Mouse (Mus musculus): ENCODE data around the gene Skap1. TPM values are rescaled to one million over a fixed set of nuclear protein-coding genes. Genes with fewer than 3 reads are reported as not detected.

The Skap1 gene
- polyA plus RNA-seq, 1 experiment from 2014 or later: 0.46 TPM

DNA sequence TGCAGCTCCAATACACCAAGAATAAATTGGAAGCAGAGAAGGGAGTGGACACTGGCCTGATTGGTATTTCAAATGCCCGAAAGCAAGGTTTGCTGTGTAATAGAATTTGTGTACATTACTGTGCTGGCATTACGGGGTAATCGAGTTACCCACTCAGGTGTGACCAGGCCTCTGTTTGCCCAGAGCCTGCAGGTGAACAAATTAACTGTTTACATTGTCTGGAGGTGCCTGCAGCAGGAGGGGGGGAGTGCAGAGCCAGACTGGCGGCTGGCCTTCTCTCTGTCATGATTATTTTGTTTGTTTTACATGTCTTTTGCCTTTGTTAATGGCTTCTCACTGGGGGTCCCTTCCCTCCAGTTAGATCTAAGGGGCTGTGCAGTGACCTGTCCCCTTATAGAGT is 268.3 kb downstream of the Skap1 start:
- Histone ChIP-seq H3K27me3 (replicated peaks; ENCODE audit: low read depth, poor library complexity, severe bottlenecking) (peaks cover 26% of the 10 kb centered on the region), H3K9me3 (no peaks in the 10 kb centered on the region), H3K27ac (replicated peaks) (no peak overlapping the region), H3K4me1 (peaks cover 19% of the 10 kb centered on the region), H3K4me3 (no peak overlapping the region), H3K36me3 (replicated peaks) (no peaks in the 10 kb centered on the region)
- WGBS: 40% methylated on average over 4 of the region's 4 CpGs
- DNase-seq (ENCODE audit: low spot score): no peak

DNA sequence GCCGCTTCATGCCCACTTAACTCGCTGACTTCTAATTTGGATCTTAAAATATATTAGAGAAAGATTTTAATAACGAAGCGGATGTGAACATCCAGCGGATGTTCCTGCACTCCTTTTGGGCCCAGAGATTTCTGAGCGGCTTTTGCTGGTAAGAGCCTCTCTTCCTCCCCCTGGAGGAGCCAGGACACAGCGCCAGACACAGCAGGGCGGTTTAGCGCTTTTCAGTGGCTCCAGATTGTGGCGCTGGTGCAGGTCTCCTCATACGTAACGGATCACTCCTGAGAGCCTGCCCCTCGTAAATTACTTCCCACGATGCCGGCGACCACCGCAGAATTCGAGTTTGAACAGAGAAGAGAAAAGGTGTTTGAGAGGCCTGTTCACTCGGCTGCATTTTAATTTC is 271.5 kb downstream of the Skap1 start:
- Histone ChIP-seq H3K4me3 (peak overlapping the region; percentile 49), H3K36me3 (replicated peaks) (no peaks in the 10 kb centered on the region), H3K27me3 (replicated peaks; ENCODE audit: low read depth, poor library complexity, severe bottlenecking) (peaks cover 44% of the 10 kb centered on the region), H3K9me3 (no peaks in the 10 kb centered on the region), H3K27ac (replicated peaks) (0 out of 2 replicates have a peak overlapping the region, but pooled peaks have one; percentile 35), H3K4me1 (peaks cover 35% of the 10 kb centered on the region)
- WGBS: 2% methylated on average over 19 of the region's 19 CpGs
- peak; percentile 82 for DNase-seq (ENCODE audit: low spot score)

DNA sequence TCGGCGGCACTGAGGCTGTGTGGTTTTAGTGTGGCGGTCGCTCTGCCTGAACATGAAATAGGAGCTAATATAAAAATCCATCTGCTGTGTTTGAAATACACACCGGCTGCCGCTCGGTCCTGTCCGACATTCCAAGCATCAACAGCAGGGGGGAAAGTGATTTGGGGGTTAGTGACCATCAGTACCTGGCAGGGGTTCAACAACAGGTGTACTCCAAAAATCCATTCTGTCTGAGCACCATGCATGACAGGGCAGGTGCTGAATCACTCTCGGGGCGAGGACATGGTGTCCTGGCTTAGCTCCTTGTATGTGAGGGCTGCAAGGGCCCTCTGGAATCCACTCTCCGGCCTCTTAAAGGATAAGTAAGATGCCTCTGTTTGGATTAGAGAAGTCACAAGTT is 272.0 kb downstream of the Skap1 start:
- H3K36me3 ChIP-seq (replicated peaks): no peaks in the 10 kb centered on the region
- no peak overlapping the region for H3K27ac ChIP-seq (replicated peaks)
- WGBS: 21% methylated on average over 11 of the region's 11 CpGs
- H3K4me1 ChIP-seq: peaks cover 39% of the 10 kb centered on the region
- DNase-seq (ENCODE audit: low spot score): no peak
- H3K4me3 ChIP-seq: peak overlapping the region; percentile 49
- H3K9me3 ChIP-seq: no peaks in the 10 kb centered on the region
- peaks cover 49% of the 10 kb centered on the region for H3K27me3 ChIP-seq (replicated peaks; ENCODE audit: low read depth, poor library complexity, severe bottlenecking)

DNA sequence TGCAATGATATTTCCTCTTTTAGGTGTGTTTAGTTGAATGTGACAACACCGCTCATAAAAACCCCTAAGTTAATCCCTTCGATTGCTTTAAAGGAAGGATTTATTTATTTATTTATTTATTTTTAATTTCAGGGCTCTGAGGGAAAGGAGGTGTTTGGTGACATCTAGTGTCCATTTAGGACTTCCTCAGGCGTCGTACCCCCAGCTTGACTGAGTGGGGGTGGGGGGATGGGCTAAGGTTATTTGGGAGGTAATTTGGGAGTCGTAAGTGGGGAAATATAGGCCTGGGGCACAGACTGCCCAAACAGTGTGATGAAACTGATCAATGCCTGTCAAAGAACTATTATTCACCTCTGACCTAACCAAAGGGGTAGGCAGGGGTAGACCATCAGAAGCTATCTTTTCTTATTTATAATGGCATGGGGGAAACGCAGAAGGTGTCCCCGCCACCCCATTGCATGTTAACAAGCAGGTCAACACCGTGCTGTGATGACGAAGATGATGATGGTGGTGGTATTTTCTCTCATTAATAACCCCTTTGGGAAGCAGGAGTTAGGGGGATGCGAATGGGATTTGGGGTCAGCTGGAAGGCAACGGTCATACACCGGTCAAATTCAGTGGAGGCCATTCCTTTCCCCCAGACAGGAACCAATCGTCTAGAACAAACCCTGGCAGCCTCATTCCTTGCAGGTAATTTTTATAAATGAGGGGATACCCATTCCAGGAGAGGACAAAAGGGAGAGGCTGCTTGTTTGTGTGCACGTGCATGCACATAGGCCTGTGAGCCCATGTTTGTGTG is 273.5 kb downstream of the Skap1 start:
- Histone ChIP-seq H3K4me3 (no peak overlapping the region), H3K9me3 (no peaks in the 10 kb centered on the region), H3K4me1 (peaks cover 48% of the 10 kb centered on the region), H3K36me3 (replicated peaks) (no peaks in the 10 kb centered on the region), H3K27ac (replicated peaks) (no peak overlapping the region), H3K27me3 (replicated peaks; ENCODE audit: low read depth, poor library complexity, severe bottlenecking) (peaks cover 60% of the 10 kb centered on the region)
- DNase-seq (ENCODE audit: low spot score): no peak
- WGBS: 73% methylated on average over 14 of the region's 14 CpGs

DNA sequence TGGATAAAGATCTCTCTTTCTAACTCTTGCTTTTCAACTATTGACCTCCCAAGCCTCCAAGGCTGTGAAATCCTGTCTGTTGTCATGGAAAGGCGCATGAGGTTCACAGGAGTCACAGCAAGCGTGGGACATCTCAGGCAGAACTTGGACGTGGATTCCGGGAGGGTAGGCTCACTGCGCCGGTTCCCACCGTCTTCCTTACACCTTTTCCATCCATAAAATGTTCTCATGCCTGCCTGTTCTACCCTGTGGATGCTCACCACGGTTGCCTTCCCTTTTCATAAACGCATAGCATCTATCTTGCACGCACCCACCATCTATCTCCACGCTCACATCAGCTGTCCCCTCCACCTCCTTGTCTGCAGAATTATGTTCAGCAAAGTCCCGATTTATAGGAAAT is 276.4 kb downstream of the Skap1 start:
- no peaks in the 10 kb centered on the region for H3K9me3 ChIP-seq
- H3K27ac ChIP-seq (replicated peaks): no peak overlapping the region
- 76% methylated on average over 12 of the region's 12 CpGs for WGBS
- H3K27me3 ChIP-seq (replicated peaks; ENCODE audit: low read depth, poor library complexity, severe bottlenecking): peaks cover 67% of the 10 kb centered on the region
- no peaks in the 10 kb centered on the region for H3K36me3 ChIP-seq (replicated peaks)
- H3K4me1 ChIP-seq: peaks cover 49% of the 10 kb centered on the region
- H3K4me3 ChIP-seq: no peak overlapping the region
- DNase-seq (ENCODE audit: low spot score): no peak

DNA sequence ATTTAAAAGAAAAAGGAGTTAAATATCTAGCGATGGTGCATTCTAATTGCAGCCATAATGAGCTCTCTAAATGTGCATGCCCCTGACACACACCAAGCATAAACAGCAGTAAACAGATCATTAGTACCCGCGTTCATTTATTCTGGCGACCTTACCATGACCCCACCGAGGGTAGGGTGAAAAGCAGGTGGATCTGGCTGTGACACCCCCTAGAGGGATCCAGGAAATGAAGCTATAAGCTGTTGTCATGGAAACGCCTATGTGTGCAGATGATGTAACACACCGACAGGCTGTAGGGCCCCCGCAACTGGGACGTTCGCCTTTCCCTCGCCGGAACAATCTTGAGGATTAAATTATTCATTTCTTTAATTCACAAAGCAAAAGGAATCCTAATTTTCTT is 277.6 kb downstream of the Skap1 start:
- H3K27me3 ChIP-seq (replicated peaks; ENCODE audit: low read depth, poor library complexity, severe bottlenecking): peaks cover 57% of the 10 kb centered on the region
- no peak for DNase-seq (ENCODE audit: low spot score)
- WGBS: 33% methylated on average over 12 of the region's 12 CpGs
- no peak overlapping the region for H3K27ac ChIP-seq (replicated peaks)
- no peak overlapping the region for H3K4me3 ChIP-seq
- H3K36me3 ChIP-seq (replicated peaks): no peaks in the 10 kb centered on the region
- no peaks in the 10 kb centered on the region for H3K9me3 ChIP-seq
- peaks cover 40% of the 10 kb centered on the region for H3K4me1 ChIP-seq

DNA sequence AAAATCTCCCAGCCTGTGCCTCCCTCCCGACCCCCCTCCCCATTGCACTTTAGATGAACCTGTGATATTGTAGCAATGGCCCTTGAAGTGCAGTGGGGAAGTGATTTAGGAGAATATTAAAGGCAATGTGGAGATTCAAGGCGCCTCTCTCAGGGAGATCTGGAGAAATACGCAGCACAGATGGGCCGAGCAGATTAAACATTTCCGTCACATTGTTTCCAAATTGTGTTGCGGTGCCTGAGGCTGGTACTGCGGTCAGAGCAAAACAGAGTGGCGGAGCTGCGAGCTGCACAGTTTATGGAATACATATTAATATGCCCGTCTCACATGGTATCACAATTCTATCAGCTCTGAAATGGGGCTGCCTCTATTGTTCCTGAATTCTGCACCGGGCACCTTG is 278.6 kb downstream of the Skap1 start:
- Histone ChIP-seq H3K36me3 (replicated peaks) (no peaks in the 10 kb centered on the region), H3K4me3 (no peak overlapping the region), H3K4me1 (peaks cover 42% of the 10 kb centered on the region), H3K27ac (replicated peaks) (no peak overlapping the region), H3K27me3 (replicated peaks; ENCODE audit: low read depth, poor library complexity, severe bottlenecking) (peaks cover 53% of the 10 kb centered on the region), H3K9me3 (no peaks in the 10 kb centered on the region)
- WGBS: 79% methylated on average over 11 of the region's 11 CpGs
- no peak for DNase-seq (ENCODE audit: low spot score)

DNA sequence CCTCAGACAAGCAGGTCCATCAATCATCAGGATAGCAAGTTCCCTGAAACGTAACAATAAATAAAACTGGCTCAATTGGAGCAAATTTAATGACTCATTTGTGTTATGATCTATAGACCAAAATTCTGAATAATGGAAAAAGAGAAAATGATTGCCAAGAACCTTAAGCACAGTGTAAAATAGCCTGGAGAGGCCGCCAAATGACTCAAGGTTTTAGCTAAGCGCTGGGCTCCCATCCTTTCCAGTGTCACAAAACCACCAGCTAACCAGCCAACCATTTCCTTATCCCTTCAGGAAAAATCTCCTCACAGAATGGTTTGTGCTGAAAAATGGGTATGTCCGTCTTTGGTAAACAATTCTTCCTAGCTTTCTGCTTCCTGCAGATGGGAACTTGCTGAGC is 279.5 kb downstream of the Skap1 start:
- Histone ChIP-seq H3K27me3 (replicated peaks; ENCODE audit: low read depth, poor library complexity, severe bottlenecking) (peaks cover 44% of the 10 kb centered on the region), H3K4me1 (peaks cover 38% of the 10 kb centered on the region)
- WGBS: 85% methylated on average over 4 of the region's 4 CpGs

DNA sequence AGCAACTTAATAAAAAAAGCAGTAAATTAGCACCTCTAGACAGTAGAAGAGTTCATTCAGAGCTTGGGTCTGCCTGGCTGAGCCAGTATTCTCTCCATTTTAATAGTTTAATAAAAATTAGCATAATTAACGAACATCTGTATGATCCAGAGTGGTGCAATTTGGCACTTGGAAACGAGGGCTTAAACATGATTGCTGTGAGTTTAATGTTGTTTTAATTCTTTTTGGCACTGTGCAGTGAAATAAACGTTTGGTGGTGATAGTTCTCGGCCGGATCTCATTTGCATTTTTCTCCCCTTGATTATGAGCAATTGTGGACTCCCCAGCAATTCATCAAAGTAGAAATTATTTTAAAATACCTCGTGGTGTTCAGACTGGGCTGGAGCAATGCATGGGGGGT is 282.3 kb downstream of the Skap1 start:
- DNase-seq (ENCODE audit: low spot score): no peak
- no peaks in the 10 kb centered on the region for H3K9me3 ChIP-seq
- H3K4me3 ChIP-seq: no peak overlapping the region
- H3K27ac ChIP-seq (replicated peaks): no peak overlapping the region
- H3K27me3 ChIP-seq (replicated peaks; ENCODE audit: low read depth, poor library complexity, severe bottlenecking): peaks cover 32% of the 10 kb centered on the region
- 72% methylated on average over 6 of the region's 6 CpGs for WGBS
- H3K36me3 ChIP-seq (replicated peaks): no peaks in the 10 kb centered on the region
- peaks cover 22% of the 10 kb centered on the region for H3K4me1 ChIP-seq

More for the DNA sequence above, 279.5 kb downstream of the Skap1 start:
- no peak for DNase-seq (ENCODE audit: low spot score)
- Histone ChIP-seq H3K36me3 (replicated peaks) (no peaks in the 10 kb centered on the region), H3K4me3 (no peak overlapping the region), H3K27ac (replicated peaks) (no peak overlapping the region), H3K9me3 (no peaks in the 10 kb centered on the region)

DNA sequence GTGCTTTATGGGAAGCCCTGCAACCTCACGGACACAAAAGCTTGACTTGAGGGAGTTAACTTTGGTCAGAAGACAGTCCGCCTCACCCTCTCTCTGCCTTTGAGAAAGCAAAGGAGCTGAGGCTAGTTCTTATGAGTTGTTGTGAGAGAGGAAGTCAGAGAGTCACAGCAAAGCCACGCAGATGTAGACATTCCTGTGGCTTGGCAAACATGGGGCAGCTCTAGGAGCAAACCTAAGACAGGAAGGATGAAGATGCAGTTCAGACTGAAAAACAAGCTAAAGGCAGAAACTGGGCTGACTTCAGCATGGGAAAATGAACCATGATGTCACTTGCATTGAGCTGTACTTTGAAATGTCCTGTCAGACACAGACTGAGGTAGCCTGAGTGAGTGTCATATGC is 283.2 kb downstream of the Skap1 start:
- Histone ChIP-seq H3K4me1 (peaks cover 13% of the 10 kb centered on the region), H3K27me3 (replicated peaks; ENCODE audit: low read depth, poor library complexity, severe bottlenecking) (peaks cover 23% of the 10 kb centered on the region), H3K27ac (replicated peaks) (no peak overlapping the region), H3K4me3 (no peak overlapping the region), H3K36me3 (replicated peaks) (no peaks in the 10 kb centered on the region), H3K9me3 (no peaks in the 10 kb centered on the region)
- no peak for DNase-seq (ENCODE audit: low spot score)
- WGBS: 50% methylated on average over 3 of the region's 3 CpGs

DNA sequence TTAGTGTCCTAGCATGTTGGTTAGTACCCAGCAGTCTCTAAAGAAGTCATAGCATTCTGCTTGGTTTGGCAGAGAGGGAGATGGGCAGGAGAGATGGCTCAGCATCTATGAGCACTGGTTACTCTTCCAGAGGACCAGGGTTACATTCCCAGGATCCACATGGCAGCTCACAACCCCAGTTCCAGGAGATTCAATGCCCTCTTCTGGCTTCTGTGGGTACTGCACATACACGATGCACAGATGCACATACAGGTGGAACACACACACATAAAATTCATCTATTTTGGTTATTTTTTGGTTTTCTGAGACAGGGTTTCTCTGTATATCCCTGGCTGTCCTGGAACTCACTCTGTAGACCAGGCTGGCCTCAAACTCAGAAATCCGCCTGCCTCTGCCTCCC is 290.9 kb downstream of the Skap1 start:
- H3K27me3 ChIP-seq (replicated peaks; ENCODE audit: low read depth, poor library complexity, severe bottlenecking): no peaks in the 10 kb centered on the region
- H3K4me3 ChIP-seq: no peak overlapping the region
- WGBS: 97% methylated on average over 2 of the region's 2 CpGs
- no peak for DNase-seq (ENCODE audit: low spot score)
- H3K9me3 ChIP-seq: 0 out of 2 replicates have a peak, but pooled peaks cover 3% of the 10 kb centered on the region
- no peaks in the 10 kb centered on the region for H3K36me3 ChIP-seq (replicated peaks)
- no peak overlapping the region for H3K27ac ChIP-seq (replicated peaks)
- H3K4me1 ChIP-seq: no peaks in the 10 kb centered on the region

DNA sequence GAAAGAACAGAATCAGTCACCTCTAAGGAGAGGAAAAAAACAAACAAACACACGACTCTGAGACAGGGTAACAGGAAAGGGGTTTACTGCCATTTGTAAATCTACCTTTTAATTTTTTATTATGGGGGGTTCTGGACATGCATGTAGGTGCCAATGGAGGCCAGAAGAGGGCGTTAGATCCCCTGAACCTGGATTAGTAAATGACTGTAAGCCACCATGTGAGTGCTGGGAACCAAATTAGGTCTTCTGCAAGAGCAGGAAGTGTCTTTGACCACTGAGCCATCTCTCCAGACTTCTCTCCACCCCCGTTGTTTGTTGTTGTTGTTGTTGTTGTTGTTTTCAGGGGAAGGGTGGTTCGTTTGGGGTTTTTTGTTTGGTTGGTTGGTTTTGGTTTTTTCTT is 293.0 kb downstream of the Skap1 start:
- Histone ChIP-seq H3K9me3 (0 out of 2 replicates have a peak, but pooled peaks cover 3% of the 10 kb centered on the region), H3K4me1 (no peaks in the 10 kb centered on the region), H3K4me3 (no peak overlapping the region), H3K27me3 (replicated peaks; ENCODE audit: low read depth, poor library complexity, severe bottlenecking) (no peaks in the 10 kb centered on the region), H3K36me3 (replicated peaks) (no peaks in the 10 kb centered on the region), H3K27ac (replicated peaks) (no peak overlapping the region)
- DNase-seq (ENCODE audit: low spot score): no peak
- WGBS: 60% methylated on average over 4 of the region's 4 CpGs

DNA sequence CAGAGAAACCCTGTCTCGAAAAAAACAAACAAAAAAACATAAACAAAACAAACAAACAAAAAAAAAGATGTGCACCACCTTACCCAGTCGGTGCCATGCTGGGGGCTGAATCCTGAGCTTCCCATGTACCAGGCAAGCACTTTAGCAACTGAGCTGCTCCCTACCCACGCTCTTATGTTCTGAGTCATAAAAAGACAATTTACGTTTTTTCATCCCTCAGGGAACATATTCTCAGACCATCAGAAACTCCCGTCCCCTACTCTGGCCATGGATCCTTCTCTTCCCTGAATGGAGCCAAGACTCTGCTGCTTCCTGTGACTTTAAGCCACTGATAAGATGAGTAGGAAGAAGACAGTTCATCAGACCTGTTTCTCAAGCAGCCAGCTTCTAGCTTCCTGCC is 294.0 kb downstream of the Skap1 start:
- no peak overlapping the region for H3K27ac ChIP-seq (replicated peaks)
- no peaks in the 10 kb centered on the region for H3K27me3 ChIP-seq (replicated peaks; ENCODE audit: low read depth, poor library complexity, severe bottlenecking)
- WGBS: 80% methylated on average over 5 of the region's 5 CpGs
- H3K36me3 ChIP-seq (replicated peaks): no peaks in the 10 kb centered on the region
- 0 out of 2 replicates have a peak, but pooled peaks cover 3% of the 10 kb centered on the region for H3K9me3 ChIP-seq
- no peaks in the 10 kb centered on the region for H3K4me1 ChIP-seq
- DNase-seq (ENCODE audit: low spot score): no peak
- H3K4me3 ChIP-seq: no peak overlapping the region
